Mouse (Mus musculus): ENCODE data around the gene Ppfia4.

DNA sequence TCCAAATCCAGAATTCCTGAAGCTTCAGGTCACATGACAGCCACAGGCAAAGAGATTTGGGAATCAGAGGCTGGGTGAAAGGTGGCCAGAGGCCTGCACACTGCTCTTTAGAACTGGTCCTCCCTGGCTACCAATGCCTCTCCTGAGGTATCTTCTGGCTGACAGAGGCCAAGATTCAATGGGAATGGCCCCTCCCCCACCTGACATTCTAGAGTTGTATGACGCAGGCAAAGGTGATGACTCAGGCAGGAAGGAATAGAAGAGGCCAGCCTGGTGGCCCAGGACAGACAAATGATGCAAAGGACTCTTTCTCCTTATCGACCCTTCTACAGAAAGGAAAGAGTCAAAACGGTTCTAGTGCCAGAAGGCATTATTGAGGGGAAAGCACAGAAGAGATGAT, 44.5 kb downstream of the Ppfia4 start:
- TF ChIP-seq JUN (IDR thresholded peaks at IDR 0.05; ENCODE audit: insufficient read depth, low read depth, low read length) (no peak), CTCF (conservative IDR thresholded peaks at IDR 0.05 in 1 of 2, IDR thresholded peaks at IDR 0.05 in 1 of 2; ENCODE audit: low read depth in 2 of 2, low read length in 2 of 2) (no peak), MAZ (IDR thresholded peaks at IDR 0.05; ENCODE audit: low read depth, low read length) (no peak), USF1 (IDR thresholded peaks at IDR 0.05; ENCODE audit: low read depth, low read length) (no peak), IRF4 (IDR thresholded peaks at IDR 0.05; ENCODE audit: low read depth, low read length) (no peak), POLR2A (IDR thresholded peaks at IDR 0.05; ENCODE audit: low read depth, low read length) (no peak), POLR2AphosphoS2 (IDR thresholded peaks at IDR 0.05; ENCODE audit: low read depth, low read length) (no peak), MAFK (IDR thresholded peaks at IDR 0.05; ENCODE audit: insufficient replicate concordance, low read length) (no peak), UBTF (IDR thresholded peaks at IDR 0.05; ENCODE audit: low read depth, low read length) (no peak)

Data from CH12.LX (cell line).